Mouse (Mus musculus) heart, postnatal 0 days (tissue): ENCODE data around the gene Plxna4. TPM values are rescaled to one million over a fixed set of nuclear protein-coding genes. Genes with fewer than 3 reads are reported as not detected.
A peak's percentile ranks its signal among the peaks of the same experiment; 100 is the strongest.

Source experiments
- ATAC-seq: fragments of 200-750 bp; cut with Nextera tagmentation; 2 replicates; pipeline ENCODE4 v1.8.0; 2017; ENCODE audit warnings: low read depth, moderate number of reproducible peaks, moderate library complexity; ENCODE audit not compliant: insufficient read depth
- DNase-seq: peaks from one replicate; pipeline ENCODE4 v3.0.0-alpha.2; 2016; ENCODE audit warnings: low spot score
- H3K27ac ChIP-seq: fragments of 300-500 bp; sonication (generic); 2 replicates; pipeline ENCODE4 v1.5.1; 2014; ENCODE audit warnings: low read depth, mild to moderate bottlenecking
- H3K27me3 ChIP-seq: fragments of 300-500 bp; sonication (generic); 2 replicates; pipeline ENCODE4 v1.6.1; 2014; ENCODE audit warnings: low read length, mixed read lengths; ENCODE audit not compliant: control insufficient read depth, insufficient read depth
- H3K36me3 ChIP-seq: fragments of 300-500 bp; sonication (generic); replicated peaks from 2 replicates; pipeline ENCODE4 v1.6.1; 2014; ENCODE audit warnings: low read length, mixed read lengths; ENCODE audit not compliant: control insufficient read depth, insufficient read depth
- H3K4me1 ChIP-seq: fragments of 300-500 bp; sonication (generic); 2 replicates; pipeline ENCODE4 v1.6.1; 2014; ENCODE audit warnings: antibody characterized with exemption; ENCODE audit not compliant: control insufficient read depth, insufficient read depth
- H3K4me2 ChIP-seq: fragments of 300-500 bp; sonication (generic); 2 replicates; pipeline ENCODE4 v1.6.1; 2014; ENCODE audit warnings: low read depth, mild to moderate bottlenecking, low read length, moderate library complexity
- H3K4me3 ChIP-seq: fragments of 300-500 bp; sonication (generic); 2 replicates; pipeline ENCODE4 v1.5.1; 2014; ENCODE audit warnings: low read depth, low read length
- H3K9ac ChIP-seq: fragments of 300-500 bp; sonication (generic); replicated peaks from 2 replicates; pipeline ENCODE4 v1.6.1; 2014; ENCODE audit warnings: low read depth, low read length, mixed read lengths
- H3K9me3 ChIP-seq: fragments of 300-500 bp; sonication (generic); replicated peaks from 2 replicates; pipeline ENCODE4 v1.6.1; 2016; ENCODE audit warnings: low read length; ENCODE audit not compliant: control insufficient read depth
- CTCF ChIP-seq: IDR thresholded peaks from 2 replicates; pipeline ENCODE4 v1.5.1; 2016; ENCODE audit warnings: antibody characterized with exemption, control low read depth, low read depth
- EP300 ChIP-seq: IDR thresholded peaks from 2 replicates; pipeline ENCODE4 v1.6.1; 2016; ENCODE audit warnings: antibody characterized with exemption, low read depth
- WGBS: fragments of 180-500 bp; shearing (Covaris S2); extraction: QIAGEN DNeasy Blood & Tissue Kit; methylation state at CpG from one replicate; pipeline ENCODE4 v1.1.7; 2014; 5-methylcytosine and 5-hydroxymethylcytosine counted together
- polyA plus RNA-seq: library from polyadenylated mRNA; unstranded; fragments of >200 nt; fragmentation: Nextera tagmentation; extraction: Ambion mirVana; gene quantifications from 2 replicates; pipeline ENCODE4 v1.2.1, GENCODE M21; 2015
- total RNA-seq: library from RNA; depleted of rRNA; stranded (reverse); fragments of >200 nt; gene quantifications from 2 replicates; pipeline ENCODE4 v1.2.3, GENCODE M21; 2014; ENCODE audit warnings: low replicate concordance

Gene Plxna4
- total and polyA plus RNA-seq, 2 experiments from 2014 or later, result 3.7 to 19.2 TPM

GRCm38 (mm10) chr6:32320254-32320653, 267.7 kb downstream of the Plxna4 start:
- Histone ChIP-seq H3K9me3 (no peaks in the 10 kb centered on the region), H3K27ac (no peak overlapping the region), H3K27me3 (no peaks in the 10 kb centered on the region), H3K4me2 (no peak overlapping the region), H3K36me3 (no peaks in the 10 kb centered on the region), H3K4me3 (no peak overlapping the region), H3K4me1 (peaks cover 6% of the 10 kb centered on the region; the same call in 1 of the 2 replicates), H3K9ac (no peak overlapping the region)
- ATAC-seq, result no peak
- TF ChIP-seq CTCF (peak; percentile 61), EP300 (no peak)
- no peak for DNase-seq
- WGBS, result 35% methylated on average over 3 of the region's 3 CpGs

GRCm38 (mm10) chr6:32317470-32317869, 270.5 kb downstream of the Plxna4 start:
- Histone ChIP-seq H3K4me2 (no peak overlapping the region), H3K27me3 (no peaks in the 10 kb centered on the region), H3K9ac (no peak overlapping the region), H3K4me3 (no peak overlapping the region), H3K9me3 (no peaks in the 10 kb centered on the region), H3K27ac (no peak overlapping the region), H3K36me3 (no peaks in the 10 kb centered on the region), H3K4me1 (peaks cover 6% of the 10 kb centered on the region; the same call in 1 of the 2 replicates)
- ATAC-seq, result no peak
- no peak for TF ChIP-seq EP300
- TF ChIP-seq CTCF, result no peak
- DNase-seq, result no peak
- WGBS, result 81% methylated on average over 8 of the region's 8 CpGs

- ATAC-seq, result peak; percentile 58
- 50% methylated on average over 6 of the region's 6 CpGs for WGBS
- Histone ChIP-seq H3K27me3 (no peaks in the 10 kb centered on the region), H3K9me3 (no peaks in the 10 kb centered on the region), H3K4me3 (no peak overlapping the region), H3K9ac (no peak overlapping the region), H3K4me2 (no peak overlapping the region), H3K4me1 (no peaks in the 10 kb centered on the region), H3K27ac (no peak overlapping the region), H3K36me3 (no peaks in the 10 kb centered on the region)
- TF ChIP-seq EP300, result no peak
- no peak for TF ChIP-seq CTCF
- DNase-seq, result peak; percentile 28
These were observed 273.0 kb downstream of the Plxna4 start for GRCm38 (mm10) chr6:32315011-32315450.

GRCm38 (mm10) chr6:32309147-32309546, 278.8 kb downstream of the Plxna4 start:
- no peaks in the 10 kb centered on the region for H3K27me3 ChIP-seq
- no peak overlapping the region for H3K27ac ChIP-seq
- ATAC-seq (no peak), DNase-seq (no peak)
- no peaks in the 10 kb centered on the region for H3K4me1 ChIP-seq
- no peak overlapping the region for H3K9ac ChIP-seq
- H3K4me3 ChIP-seq, result no peak overlapping the region
- TF ChIP-seq EP300 (no peak), CTCF (no peak)
- WGBS, result 91% methylated on average over 4 of the region's 4 CpGs
- H3K36me3 ChIP-seq, result peaks cover 5% of the 10 kb centered on the region; the same call in 1 of the 2 replicates
- H3K4me2 ChIP-seq, result no peak overlapping the region
- no peaks in the 10 kb centered on the region for H3K9me3 ChIP-seq

- Histone ChIP-seq H3K27me3 (no peaks in the 10 kb centered on the region), H3K9me3 (no peaks in the 10 kb centered on the region), H3K4me1 (no peaks in the 10 kb centered on the region), H3K4me2 (no peak overlapping the region), H3K9ac (no peak overlapping the region), H3K4me3 (no peak overlapping the region), H3K36me3 (no peaks in the 10 kb centered on the region), H3K27ac (no peak overlapping the region)
- no peak for TF ChIP-seq EP300
- TF ChIP-seq CTCF, result no peak
- 66% methylated on average over 2 of the region's 2 CpGs for WGBS
- DNase-seq (no peak), ATAC-seq (no peak)
These were observed 287.4 kb downstream of the Plxna4 start for GRCm38 (mm10) chr6:32300611-32301010.

- H3K36me3 ChIP-seq, result no peaks in the 10 kb centered on the region
- no peak overlapping the region for H3K4me2 ChIP-seq
- no peak for TF ChIP-seq EP300
- no peak for TF ChIP-seq CTCF
- H3K9ac ChIP-seq, result no peak overlapping the region
- no peak for DNase-seq
- no peaks in the 10 kb centered on the region for H3K4me1 ChIP-seq
- no peaks in the 10 kb centered on the region for H3K9me3 ChIP-seq
- no peak for ATAC-seq
- H3K4me3 ChIP-seq, result no peak overlapping the region
- H3K27ac ChIP-seq, result no peak overlapping the region
- H3K27me3 ChIP-seq, result no peaks in the 10 kb centered on the region
These were observed 306.5 kb downstream of the Plxna4 start for GRCm38 (mm10) chr6:32281457-32281856.
